ENCODE assay signal across 13 mouse cellular contexts in the genomic region with DNA sequence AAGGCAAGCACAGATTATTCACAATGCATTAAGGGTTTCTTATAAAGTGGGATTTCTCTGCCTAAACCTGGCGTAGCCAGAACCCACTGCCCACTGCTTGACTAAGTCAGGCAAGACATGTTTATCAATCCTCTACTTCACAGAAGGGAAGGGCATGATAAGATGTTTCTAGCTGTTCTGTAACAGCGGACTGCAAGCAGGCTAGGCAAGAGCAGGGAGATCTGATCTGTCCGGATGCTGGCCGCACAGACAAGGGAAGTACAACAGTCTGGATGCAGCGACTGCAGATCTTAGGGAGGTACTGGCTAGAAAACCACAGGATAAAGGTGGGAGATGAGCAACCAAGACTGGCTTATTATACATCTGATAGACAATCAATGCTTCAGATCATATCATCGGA.
"Had no signal": no experiment of that assay in that cellular context is flagged by ENCODE, and none has a peak within 500 bp of the region (broad histone marks: within the 10 kb centered on the region; RNA-seq: fewer than 3 reads in every experiment).

No protein-coding gene starts in this region.

- H3K27me3 ChIP-seq: intestine, embryonic 15.5 days; kidney, embryonic 15.5 days; midbrain, embryonic 15.5 days; neural tube, embryonic 12.5 days had no signal

- H3K9me3 ChIP-seq: intestine, embryonic 15.5 days; kidney, embryonic 15.5 days; limb, embryonic 12.5 days; midbrain, embryonic 15.5 days; neural tube, embryonic 12.5 days had no signal

- H3K36me3 ChIP-seq: intestine, embryonic 15.5 days; kidney, embryonic 15.5 days; limb, embryonic 12.5 days; midbrain, embryonic 15.5 days; neural tube, embryonic 12.5 days had no signal

- H3K4me2 ChIP-seq: intestine, embryonic 15.5 days; kidney, embryonic 15.5 days; limb, embryonic 12.5 days; midbrain, embryonic 11.5 days; midbrain, embryonic 15.5 days; neural tube, embryonic 12.5 days had no signal

- H3K4me3 ChIP-seq: intestine, embryonic 15.5 days; kidney, embryonic 15.5 days; limb, embryonic 12.5 days; midbrain, embryonic 15.5 days; neural tube, embryonic 12.5 days had no signal

- ATAC-seq: intestine, embryonic 15.5 days; midbrain, embryonic 15.5 days had no signal

- H3K9ac ChIP-seq: intestine, embryonic 15.5 days; kidney, embryonic 15.5 days; limb, embryonic 12.5 days; midbrain, embryonic 15.5 days; neural tube, embryonic 12.5 days had no signal

- H3K27ac ChIP-seq: intestine, embryonic 15.5 days; kidney, embryonic 15.5 days; limb, embryonic 12.5 days; midbrain, embryonic 15.5 days; neural tube, embryonic 12.5 days; stomach, postnatal 0 days had no signal

- DNase-seq: kidney, adult 2 months; kidney, postnatal 25 days; layer of hippocampus, adult 9-11 months; layer of hippocampus, postnatal 36 days; thymus, adult 2 months; thymus, postnatal 25 days had no signal
